Mouse (Mus musculus): ENCODE results near the gene Gm21854. TPM values are rescaled to one million over a fixed set of nuclear protein-coding genes. Genes with fewer than 3 reads are reported as not detected.

The Gm21854 gene
- not detected for polyA plus RNA-seq (2017; shearing (Covaris generic))

DNA sequence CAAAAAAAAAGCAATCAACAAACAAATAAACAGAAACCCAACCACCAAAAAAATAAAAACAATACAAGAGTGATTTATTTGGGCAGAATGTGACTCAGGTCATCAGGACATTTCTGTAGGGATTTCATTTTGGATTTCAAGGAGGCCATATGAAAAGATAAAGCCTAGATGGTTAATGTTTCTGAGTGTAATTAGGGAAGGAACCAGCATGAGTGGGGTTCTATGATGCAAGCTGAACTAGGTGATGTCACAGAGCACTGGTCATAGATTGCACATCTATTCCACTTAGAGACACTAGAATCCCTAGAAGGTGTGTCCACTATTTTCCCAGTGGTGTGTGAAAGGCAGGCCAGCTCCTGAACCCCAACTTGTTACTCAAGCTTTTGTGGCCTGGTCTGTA, at the start of gene Gm21854:
Gene Gm21854, plus strand, starts transcription at position 301 of the 400 bp plus-strand sequence.

Other genes with a start within 250 kb of the Gm21854 start
- gene Gm20914, start 69.0 kb downstream of the Gm21854 start, polyA plus RNA-seq (2017; shearing (Covaris generic)), result not detected
- gene Gm28171, start 136.4 kb downstream of the Gm21854 start, polyA plus RNA-seq (2017; shearing (Covaris generic)), result not detected

Data from inflammation-experienced regulatory T-cells (primary cell).